Mouse (Mus musculus): ENCODE results near the gene Pfkfb2.

DNA sequence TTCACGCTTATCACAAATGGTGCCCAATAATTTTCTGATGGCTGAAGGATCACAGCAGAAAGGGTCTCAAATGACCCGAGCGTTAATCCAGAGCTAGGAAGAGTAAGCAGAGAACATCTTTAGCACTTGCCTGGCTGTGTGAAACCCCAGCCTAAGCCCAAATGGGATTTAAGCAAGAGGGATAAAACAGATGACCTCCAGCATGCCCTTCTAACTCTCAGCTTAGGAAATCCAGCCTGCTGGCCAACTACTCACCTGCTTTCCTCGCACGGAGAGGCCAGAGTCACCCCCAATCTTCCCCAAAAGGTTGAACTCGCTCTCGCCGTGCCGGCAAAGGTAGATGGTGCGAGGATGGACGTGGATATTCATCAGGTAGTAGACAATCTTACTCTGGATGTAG, 27.1 kb downstream of the Pfkfb2 start:
- no peak for TF ChIP-seq MXI1 (IDR thresholded peaks at IDR 0.05; ENCODE audit: low read depth, low read length)
- TF ChIP-seq E2F4 (IDR thresholded peaks at IDR 0.05; ENCODE audit: borderline replicate concordance, low read depth, low read length) = no peak
- no peak for TF ChIP-seq CTCF (IDR thresholded peaks at IDR 0.05 in 2 of 3, conservative IDR thresholded peaks at IDR 0.05 in 1 of 3; ENCODE audit: control insufficient read depth in 1 of 3, insufficient read depth in 1 of 3, low read depth in 2 of 3, low read length in 3 of 3, poor library complexity in 1 of 3, severe bottlenecking in 1 of 3)
- no peak for TF ChIP-seq NELFE (IDR thresholded peaks at IDR 0.05; ENCODE audit: low read depth, low read length)
- TF ChIP-seq ZKSCAN1 (IDR thresholded peaks at IDR 0.05; ENCODE audit: low read depth, low read length) = no peak
- TF ChIP-seq POLR2AphosphoS2 (IDR thresholded peaks at IDR 0.05; ENCODE audit: low read length) = no peak
- no peak for TF ChIP-seq GABPA (IDR thresholded peaks at IDR 0.05; ENCODE audit: low read depth, low read length)
- no peak for TF ChIP-seq EP300 (IDR thresholded peaks at IDR 0.05; ENCODE audit: low read depth in 1 of 2, low read length in 2 of 2)
- no peak for TF ChIP-seq RAD21 (IDR thresholded peaks at IDR 0.05; ENCODE audit: low read depth, low read length)
